Mouse (Mus musculus) cerebellum, adult 8-10 months (tissue): ENCODE results near the gene Adamts15.
A peak's percentile ranks its signal among the peaks of the same experiment; 100 is the strongest.

Experiments used
- DNase-seq: peaks from one replicate; pipeline ENCODE4 v3.0.0; 2022

Adamts15 gene

DNA sequence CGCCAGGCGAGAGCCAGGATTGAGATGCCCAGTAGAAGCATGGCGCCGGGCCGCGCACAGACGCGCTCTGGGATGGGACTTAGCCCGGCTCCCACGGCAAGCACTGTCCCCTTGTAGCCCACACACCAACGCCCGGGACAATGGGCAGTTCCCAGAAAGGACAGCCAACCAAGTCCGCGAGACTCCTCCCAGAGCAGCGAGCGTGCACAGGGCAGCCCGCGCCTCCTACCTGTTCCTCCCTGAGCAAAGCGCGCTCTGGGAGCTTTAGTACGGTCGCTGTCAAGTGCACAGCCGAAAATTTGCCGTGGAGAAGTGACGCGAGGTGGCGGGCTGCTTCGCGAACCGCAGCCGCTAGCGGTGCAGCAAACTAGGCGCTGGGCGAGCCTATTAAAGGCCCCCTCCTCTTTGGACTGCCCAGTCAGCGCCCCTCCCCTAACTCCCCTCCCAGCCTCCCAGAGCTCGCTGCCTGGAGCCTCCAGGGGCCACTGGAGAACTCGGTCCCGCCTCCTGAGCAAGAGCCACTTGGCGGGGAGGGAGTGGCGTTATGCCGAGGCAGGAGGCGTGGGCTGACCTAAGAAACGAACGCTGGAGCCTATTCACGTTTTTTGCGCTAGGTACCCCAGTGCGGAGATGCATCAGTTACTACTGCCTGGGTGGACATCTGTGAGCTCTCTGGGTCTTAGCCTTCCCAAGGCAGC lies at the start of gene Adamts15:
Gene Adamts15, minus strand, starts transcription at position 256 of the 698 bp plus-strand sequence.
- DNase-seq = no peak

GRCm38 (mm10) chr9:30971967-30972366 lies 49.7 kb upstream of the Adamts15 start:
- DNase-seq = no peak

DNA sequence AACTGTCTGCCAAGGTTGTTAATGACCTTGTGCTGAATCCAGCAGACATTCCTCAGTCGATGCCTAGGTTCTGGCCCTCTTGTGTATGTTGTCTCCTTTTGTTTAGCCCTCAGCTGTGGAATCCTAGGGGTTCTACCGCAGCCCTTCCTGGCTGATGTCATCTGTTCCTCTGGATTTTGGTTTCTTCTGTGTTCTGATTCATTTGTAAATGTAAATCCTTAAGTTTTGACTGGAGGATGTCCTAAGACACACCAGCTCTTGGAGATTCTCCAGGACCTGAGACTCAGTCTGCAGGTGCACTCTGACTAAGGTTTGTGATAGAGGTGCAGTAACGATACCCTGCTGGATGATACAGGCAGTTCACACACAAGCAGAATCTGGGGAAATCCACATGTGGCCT lies 47.7 kb upstream of the Adamts15 start:
- DNase-seq = no peak

DNA sequence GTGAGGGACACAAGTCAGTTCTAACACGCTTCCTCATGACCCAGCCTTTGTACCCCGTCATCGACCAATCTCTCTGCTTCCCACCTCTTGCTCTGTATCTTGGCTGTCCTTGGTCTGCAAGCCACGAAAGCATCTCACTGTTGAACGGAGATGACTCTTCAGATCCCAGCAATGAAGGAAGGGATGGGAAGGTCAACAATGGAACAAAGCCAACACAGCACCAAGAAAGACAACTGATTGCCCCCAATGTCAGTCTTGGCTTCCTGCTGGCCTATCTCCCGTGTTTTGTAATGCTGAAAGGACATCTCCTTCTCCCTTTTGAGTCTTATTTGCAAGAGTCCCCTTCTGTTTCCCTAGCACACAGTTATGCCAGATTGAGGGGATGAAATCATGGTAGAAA lies 45.9 kb upstream of the Adamts15 start:
- no peak for DNase-seq

DNA sequence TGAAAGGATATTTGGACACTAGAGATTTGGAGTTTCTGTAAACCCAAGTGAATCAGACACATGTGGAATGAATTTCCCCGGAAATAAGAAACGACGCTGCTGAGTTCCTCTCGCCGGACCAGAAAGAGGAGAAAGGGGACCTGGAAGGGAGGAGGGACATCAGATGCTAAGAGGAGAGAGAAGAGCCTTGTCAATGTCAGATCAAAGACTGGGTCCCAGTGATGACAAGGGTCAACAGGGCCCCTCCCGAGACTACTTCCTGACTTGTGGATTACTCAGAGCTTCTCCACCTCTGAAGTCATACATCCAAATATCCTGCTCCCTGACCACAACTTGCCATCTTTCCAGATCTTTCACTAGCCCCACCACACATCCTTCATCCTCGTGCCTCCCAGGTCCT lies 44.6 kb upstream of the Adamts15 start:
- DNase-seq = no peak

DNA sequence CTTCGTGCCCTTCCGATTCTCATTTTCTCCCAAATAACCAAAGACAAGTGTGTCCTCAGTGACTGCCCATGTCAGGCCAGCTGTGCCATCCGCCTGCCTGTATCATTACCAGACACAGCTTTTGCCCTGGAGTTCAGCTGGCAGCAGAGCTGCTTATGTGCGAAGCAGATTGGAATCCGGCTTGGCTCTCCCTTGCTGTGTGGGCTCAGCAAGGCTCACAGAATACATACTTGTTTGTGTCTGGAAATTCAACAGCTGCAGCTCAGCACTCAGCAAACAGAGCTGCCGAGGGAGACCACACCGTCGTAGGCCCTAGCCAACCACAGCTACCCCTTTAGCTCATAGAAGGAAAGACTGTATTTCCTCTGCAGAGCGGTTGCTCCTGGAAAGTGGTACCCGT lies 42.4 kb upstream of the Adamts15 start:
- DNase-seq = no peak

- DNase-seq = no peak
These were observed 41.5 kb upstream of the Adamts15 start for GRCm38 (mm10) chr9:30963780-30964179.

GRCm38 (mm10) chr9:30955246-30955645 lies 33.0 kb upstream of the Adamts15 start:
- DNase-seq = no peak

- no peak for DNase-seq
These were observed 31.0 kb upstream of the Adamts15 start for GRCm38 (mm10) chr9:30953287-30953686.

GRCm38 (mm10) chr9:30951461-30951860 lies 29.2 kb upstream of the Adamts15 start:
- DNase-seq = no peak

DNA sequence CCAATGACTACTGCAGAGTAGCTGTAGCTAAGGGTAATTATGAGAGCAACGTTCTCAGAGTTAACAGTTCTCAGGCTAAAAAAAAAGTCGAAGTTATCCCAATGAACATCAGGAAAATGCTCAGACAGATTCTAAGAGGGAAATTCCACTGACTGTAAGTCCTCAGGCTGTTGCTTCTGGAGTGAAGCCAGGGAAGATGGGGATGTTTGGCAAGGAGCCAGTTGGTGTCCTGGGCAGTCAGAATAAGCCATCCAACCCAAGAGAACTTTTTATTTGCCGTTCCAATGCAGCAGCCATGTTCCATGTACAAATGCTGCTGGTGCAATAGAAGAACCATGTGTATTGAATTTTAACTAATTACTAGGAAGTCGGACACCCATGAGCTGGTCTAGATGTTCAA lies 28.3 kb upstream of the Adamts15 start:
- no peak for DNase-seq

- no peak for DNase-seq
These were observed 27.7 kb upstream of the Adamts15 start for GRCm38 (mm10) chr9:30949971-30950370.

GRCm38 (mm10) chr9:30949422-30949821 lies 27.2 kb upstream of the Adamts15 start:
- no peak for DNase-seq

DNA sequence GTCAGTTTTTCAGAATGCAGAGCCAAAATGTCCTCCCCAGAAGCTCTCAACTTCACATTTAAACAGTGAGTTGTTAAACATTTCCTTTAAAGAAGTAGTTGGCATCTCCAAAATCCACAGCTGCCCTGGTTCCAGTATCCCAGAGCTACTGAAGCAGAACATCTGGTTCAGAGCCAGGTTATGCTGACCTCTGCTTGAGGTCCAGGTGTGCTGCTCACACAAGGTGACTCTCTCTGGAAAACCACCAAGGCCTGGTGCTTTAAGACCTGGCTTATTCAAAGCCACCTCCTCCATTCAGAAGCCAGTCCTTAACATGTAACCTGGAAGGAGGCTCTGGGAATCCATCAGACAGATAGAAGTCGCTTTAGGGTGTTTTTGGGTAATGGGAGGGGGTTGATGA lies 23.0 kb upstream of the Adamts15 start:
- DNase-seq = no peak

GRCm38 (mm10) chr9:30944234-30944633 lies 22.0 kb upstream of the Adamts15 start:
- DNase-seq = no peak

DNA sequence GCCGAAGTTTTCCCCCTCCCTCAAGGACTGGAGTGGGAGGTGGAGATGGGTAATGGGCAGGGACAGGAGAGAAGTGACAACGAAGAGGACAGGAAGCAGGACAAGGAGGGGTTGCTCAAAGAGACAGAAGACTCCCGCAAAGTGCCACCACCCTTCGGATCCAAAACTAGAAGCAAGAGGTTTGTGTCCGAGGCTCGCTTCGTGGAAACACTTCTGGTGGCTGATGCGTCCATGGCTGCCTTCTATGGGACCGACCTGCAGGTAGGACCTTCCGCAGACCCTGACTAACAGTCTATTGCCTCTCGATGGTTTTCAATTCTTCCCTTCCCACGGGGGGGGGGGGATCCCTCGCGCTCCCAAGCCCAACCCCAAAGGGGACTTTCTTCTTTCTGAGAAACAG lies 21.1 kb upstream of the Adamts15 start:
- no peak for DNase-seq

- no peak for DNase-seq
These were observed 20.5 kb upstream of the Adamts15 start, which contains the start of gene Adamts8 for GRCm38 (mm10) chr9:30942512-30943313. Adamts8 (plus strand) TSS chr9:30942562.

DNA sequence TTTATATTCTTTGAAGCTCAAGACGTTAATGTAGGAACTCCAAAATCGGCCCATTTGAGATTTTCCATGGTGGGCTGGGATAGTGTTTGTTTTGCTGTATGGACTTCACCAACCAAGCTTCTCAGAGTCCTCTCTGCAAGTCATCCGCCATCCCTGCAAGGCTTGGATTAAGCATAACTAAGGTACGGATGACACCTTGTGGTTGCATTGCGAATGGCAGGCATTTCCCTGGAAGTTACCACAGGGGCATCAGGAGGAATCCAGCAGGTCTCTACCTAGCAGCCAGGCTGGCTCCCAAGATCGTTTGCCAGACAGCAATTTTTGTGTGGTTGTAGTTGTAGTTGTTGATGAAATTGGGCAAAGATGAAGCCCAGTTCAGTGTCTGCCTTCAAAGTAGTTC lies 18.1 kb upstream of the Adamts15 start:
- DNase-seq = peak; percentile 82

- DNase-seq = no peak
These were observed 14.6 kb upstream of the Adamts15 start for GRCm38 (mm10) chr9:30936674-30937438.

DNA sequence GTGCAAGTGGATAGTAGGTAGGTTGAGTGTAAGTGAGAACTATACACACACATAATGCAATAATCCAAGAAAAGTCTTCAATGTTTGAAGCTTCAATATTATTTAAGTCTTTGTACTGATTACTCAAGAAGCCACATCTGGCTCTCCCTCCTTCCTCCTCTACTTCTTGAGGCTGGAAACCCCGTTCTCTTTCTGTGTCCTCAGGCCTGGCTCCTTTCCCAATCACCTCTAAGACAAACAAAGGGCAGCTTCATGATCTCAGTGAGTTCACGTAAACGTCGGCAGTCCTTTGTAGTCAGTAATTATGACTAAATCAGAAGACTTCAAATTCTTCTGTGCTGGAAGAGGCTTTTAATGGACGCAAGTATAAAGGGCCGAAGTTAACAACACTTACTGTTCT lies 12.6 kb upstream of the Adamts15 start:
- no peak for DNase-seq

GRCm38 (mm10) chr9:30932346-30932745 lies 10.1 kb upstream of the Adamts15 start:
- no peak for DNase-seq

GRCm38 (mm10) chr9:30928759-30929158 lies 6.5 kb upstream of the Adamts15 start:
- no peak for DNase-seq

GRCm38 (mm10) chr9:30921261-30922103 lies 770 bp downstream of the Adamts15 start:
- DNase-seq = no peak
